Mouse (Mus musculus) gastrocnemius, postnatal 25 days (tissue): ENCODE measurements around the gene Gm10358. TPM values are rescaled to one million over a fixed set of nuclear protein-coding genes. Genes with fewer than 3 reads are reported as not detected.
"Not testable (repeated sequence)": the region's sequence is repeated elsewhere in the genome, so short reads cannot be mapped to it uniquely, and the experiment has no call there.

Experiments used
- DNase-seq: peaks from one replicate; pipeline ENCODE4 v3.0.0; 2022
- long read RNA-seq, 2 experiments: library from polyadenylated mRNA; stranded (forward); transcript quantifications; one replicate each; pipeline ENCODE4 v2.0.0; 2021
- total RNA-seq, 2 experiments: library from RNA; stranded (reverse); gene quantifications; 1 replicate in 1 of 2; 2 replicates in 1 of 2; pipeline ENCODE4 v1.2.3; 2021

The Gm10358 gene
- total RNA-seq: under 1 TPM; 0.36 to 0.54 TPM
- long read RNA-seq, experiment 1, transcript Gm10358-201 (1 exons, 1,250 nt): major isoform, 21 of 21 reads
- long read RNA-seq, experiment 1, partial matches to known transcripts: 0 of 21 reads
- long read RNA-seq, experiment 1, other reads (novel, unspliced or antisense): 0 of 21 reads
- long read RNA-seq, experiment 2, transcript Gm10358-201 (1 exons, 1,250 nt): major isoform, 16 of 16 reads
- long read RNA-seq, experiment 2, partial matches to known transcripts: 0 of 16 reads
- long read RNA-seq, experiment 2, other reads (novel, unspliced or antisense): 0 of 16 reads

DNA sequence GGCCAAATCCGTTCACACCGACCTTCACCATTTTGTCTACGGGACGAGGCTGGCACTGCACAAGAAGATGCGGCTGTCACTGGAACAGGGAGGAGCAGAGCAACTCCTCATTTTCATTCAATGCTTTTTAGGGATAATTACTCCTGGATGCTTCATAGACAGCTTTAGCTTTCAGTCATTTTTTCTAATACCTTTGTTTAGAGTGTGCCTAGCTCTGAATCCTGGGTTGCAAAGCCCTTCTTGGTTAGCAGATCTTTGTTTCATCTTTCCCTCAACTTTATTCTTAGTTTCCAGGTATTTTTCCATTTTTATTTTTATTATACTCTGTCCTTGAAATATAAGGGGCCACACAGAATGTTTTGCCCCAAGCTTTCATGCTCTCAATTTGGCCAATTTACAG, at the start of gene Gm10358:
Gene Gm10358 (minus strand): TSS at position 101 of the 400 bp plus-strand sequence.
- DNase-seq: no peak

DNA sequence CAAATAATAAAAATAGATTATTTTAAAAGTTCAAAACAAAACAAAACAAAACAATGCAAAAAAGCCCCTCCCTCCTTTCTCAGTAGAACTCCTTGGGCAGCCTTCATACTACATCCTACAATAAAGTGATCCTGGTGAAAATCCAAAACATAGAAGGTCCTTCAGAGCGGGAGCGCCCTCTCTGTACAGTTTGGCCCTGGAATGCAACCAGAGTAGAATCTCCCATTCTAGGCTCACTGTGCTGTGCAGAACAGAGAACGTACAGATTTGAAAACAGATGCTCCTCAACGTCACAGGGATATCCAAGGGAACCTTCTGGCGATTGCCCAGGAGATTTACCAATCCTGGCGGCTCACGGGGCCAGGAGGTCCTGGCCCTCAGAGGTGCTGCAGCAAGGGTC, 42.0 kb upstream of the Gm10358 start, which contains the start of gene Iqcm:
Gene Iqcm (plus strand): TSS at position 301 of the 400 bp plus-strand sequence.
- no peak for DNase-seq

DNA sequence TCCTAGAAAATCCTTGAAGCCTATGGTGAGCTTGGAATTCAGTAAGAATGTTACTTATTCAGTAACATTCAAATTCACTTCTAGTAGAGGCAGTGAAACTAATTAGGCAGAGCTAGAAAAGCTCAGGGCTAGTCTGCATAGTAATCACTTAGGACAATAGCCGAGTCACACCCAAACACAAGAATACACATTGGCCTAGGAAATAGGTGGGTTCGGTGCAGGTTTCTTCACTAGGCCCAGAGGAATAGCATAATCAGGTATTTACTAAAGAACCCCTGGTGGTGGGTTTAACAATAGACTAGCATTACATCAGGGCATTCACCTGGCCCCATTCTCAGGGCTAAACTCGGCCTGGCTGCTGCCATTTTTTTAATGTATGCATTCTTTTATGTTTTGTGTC, 9.3 kb upstream of the Gm10358 start:
- not testable (repeated sequence) for DNase-seq

DNA sequence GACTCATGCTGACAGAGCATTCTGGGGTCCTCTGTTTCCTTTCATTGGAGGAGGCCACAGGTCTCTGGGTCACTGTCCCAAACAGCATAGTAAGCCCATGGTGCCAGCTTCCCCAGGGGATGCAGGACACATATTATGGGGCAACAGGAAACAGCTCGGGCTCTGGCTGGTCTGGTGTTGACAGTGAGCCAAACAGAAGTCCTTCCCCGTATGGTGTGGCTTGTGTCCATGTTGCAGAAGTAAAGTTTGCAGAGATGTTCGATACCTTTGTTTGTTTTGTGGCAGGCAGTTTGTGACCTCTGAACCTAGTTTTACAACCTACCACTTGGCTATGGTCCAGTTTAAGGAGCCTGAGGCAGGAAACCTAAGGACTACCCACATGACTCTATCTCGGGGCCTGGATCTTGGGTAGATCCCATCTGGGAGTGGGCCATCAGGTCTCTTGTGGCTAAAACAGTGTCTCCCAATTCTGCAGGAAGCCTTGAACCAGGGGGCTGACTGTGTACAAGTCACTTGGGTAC, 21.6 kb downstream of the Gm10358 start:
- no peak for DNase-seq

DNA sequence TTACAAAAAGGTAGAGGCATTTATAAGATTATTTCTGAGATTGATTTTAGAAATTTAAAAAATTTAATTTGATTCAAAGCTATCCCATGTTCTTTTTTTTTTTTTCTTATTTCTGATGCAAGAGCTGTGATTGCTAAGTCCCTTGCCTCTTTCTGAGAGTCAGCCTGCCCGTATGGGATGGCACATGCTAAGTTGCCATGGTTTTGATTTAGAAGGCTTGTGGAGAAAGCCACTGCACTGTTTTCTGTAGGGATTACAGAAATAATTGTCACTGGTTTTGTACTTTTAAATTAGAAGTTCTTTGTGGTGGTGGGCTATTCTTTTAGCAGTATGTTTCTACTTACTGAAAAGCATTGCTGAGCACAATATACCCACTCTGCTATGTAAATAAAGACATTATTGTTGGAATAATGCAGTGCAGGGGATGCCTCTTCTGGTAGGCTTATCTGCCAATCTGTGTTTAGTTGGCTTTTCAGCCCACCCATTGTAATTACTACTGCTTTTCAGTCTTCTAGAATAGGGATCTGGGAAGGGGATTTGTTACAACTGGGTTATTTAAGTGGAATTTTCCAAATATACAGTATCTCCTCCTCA, 30.8 kb downstream of the Gm10358 start:
- DNase-seq: no peak

DNA sequence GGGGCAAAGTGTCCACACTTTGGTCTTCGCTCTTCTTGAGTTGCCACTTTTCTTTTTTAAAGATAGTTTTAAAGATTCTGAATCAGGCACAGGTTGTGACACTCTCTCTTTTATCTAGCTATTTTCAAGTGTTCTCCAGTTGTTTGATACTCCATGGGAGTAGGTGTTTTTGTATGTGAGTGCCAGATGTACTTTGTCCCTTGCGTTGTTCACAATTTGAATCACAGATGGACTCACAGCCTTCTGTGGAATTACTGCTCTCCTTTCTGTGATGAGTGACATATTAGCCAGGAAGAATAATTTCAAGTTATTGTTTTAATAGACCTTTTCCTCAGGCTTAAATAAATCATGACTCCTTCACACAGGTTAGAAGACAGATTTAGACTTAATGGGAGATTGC, 34.4 kb downstream of the Gm10358 start:
- no peak for DNase-seq

Other genes starting within 250 kb of the Gm10358 start
- gene Rasd2, start 192.6 kb downstream of the Gm10358 start, total RNA-seq: 1 to 10 TPM; 1.3 to 1.5 TPM
- not detected for gene Iqcm, start 42.1 kb upstream of the Gm10358 start, total RNA-seq